Mouse (Mus musculus): ENCODE results near the gene Mrpl42.

The Mrpl42 gene

DNA sequence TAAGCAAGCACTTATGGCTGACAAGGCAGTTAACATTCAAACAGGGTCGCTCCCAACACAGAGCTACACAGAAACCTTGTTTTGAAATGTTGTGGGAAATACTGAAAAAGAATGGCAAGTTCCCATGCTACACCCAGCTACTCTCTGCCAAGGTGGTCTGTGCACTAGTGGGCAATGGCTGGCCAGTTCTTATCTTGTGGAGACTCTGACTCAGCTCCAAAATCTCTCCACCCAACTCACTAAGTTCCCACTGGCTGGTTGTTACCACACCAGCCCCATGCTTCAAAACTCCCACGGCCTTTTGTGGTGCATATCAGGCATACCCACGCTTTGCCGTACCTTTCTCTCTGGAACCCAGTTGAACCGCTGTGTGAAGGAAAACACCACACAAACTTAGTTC, 31.2 kb upstream of the Mrpl42 start:
- DNase-seq (ENCODE audit: low read depth, low spot score) = no peak
- Histone ChIP-seq H3K27me3 (ENCODE audit: control insufficient read depth, insufficient read depth, low read length, poor library complexity, severe bottlenecking) (no peaks in the 10 kb centered on the region), H3K36me3 (ENCODE audit: control insufficient read depth, insufficient read depth, low read length, poor library complexity, severe bottlenecking) (no peaks in the 10 kb centered on the region; the same call in 1 of the 2 replicates)

DNA sequence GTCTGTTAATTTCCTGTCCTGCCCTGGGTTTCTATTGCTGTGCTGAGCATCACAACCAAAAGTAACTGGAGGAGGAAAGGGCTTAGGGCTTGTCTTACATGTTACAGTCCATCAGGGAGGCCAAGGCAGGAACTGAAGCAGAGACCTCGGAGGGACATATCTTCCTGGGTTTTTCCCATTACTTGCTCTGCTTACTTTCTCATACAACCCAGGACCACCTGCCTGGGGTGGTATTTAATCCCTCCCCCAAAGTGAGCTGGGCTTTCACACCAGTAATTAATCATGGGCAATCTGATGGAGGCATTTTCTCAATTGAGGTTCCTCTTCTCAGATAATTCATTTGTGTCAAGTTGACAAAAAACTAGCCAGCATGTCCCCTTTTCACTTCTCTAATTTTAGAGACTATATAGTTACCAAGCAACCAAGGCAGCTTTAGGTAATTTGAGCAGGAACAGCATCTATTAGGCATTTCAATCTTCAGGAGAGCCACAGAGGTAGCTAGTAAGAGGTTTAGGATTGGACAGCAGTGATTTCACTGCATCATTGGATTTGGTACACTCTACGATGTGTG, 28.9 kb upstream of the Mrpl42 start:
- Histone ChIP-seq H3K27me3 (ENCODE audit: control insufficient read depth, insufficient read depth, low read length, poor library complexity, severe bottlenecking) (no peaks in the 10 kb centered on the region), H3K36me3 (ENCODE audit: control insufficient read depth, insufficient read depth, low read length, poor library complexity, severe bottlenecking) (no peaks in the 10 kb centered on the region; the same call in 1 of the 2 replicates)

DNA sequence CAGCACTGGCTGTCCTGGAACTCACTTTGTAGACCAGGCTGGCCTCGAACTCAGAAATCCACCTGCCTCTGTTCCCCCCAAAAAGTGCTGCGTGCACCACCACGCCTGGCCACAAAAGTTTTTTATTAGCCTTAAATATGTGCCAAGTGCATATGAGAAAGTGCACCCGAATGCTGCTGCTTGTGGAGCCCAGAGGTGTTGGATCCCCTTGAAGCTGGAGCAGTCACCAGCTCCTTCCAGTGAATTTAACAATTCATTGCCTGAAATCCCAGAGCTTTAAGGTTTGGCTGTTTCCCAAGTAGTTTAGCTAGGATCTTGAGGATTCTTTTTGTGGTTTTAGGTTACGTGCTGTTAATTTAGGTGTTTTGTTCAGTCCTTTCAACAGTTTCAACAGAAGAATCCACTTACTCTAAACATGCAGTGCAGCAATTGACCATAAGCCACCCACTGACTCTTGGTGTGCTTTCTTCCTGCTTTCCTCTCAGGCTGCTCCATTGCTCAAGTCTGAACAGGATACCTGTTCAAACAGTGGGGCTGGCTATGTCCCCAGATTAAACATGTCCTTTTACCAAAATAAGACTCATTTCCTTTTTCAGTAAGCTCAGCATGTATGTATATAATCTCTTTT, 24.9 kb upstream of the Mrpl42 start:
- H3K36me3 ChIP-seq (ENCODE audit: control insufficient read depth, insufficient read depth, low read length, poor library complexity, severe bottlenecking) = no peaks in the 10 kb centered on the region
- no peak for DNase-seq (ENCODE audit: low read depth, low spot score)
- H3K27me3 ChIP-seq (ENCODE audit: control insufficient read depth, insufficient read depth, low read length, poor library complexity, severe bottlenecking) = no peaks in the 10 kb centered on the region

More for the DNA sequence above, 28.9 kb upstream of the Mrpl42 start:
- DNase-seq (ENCODE audit: low read depth, low spot score) = peak; percentile 52

DNA sequence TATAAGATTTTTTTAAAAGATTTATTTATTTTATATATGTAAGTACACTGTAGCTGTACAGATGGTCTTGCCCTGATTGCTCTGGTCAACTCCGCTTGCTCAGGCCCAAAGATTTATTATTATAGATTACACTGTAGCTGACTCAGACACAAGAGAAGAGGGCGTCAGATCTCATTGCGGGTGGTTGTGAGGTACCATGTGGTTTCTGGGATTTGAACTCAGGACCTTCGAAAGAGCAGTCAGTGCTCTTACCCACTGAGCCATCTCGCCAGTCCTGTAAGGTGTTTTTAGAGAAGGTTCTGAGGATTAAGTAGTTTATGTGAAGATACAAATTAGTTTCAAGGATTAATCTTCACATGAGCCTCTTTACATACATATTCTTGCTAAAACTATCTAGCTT, 24.1 kb upstream of the Mrpl42 start:
- Histone ChIP-seq H3K27me3 (ENCODE audit: control insufficient read depth, insufficient read depth, low read length, poor library complexity, severe bottlenecking) (no peaks in the 10 kb centered on the region), H3K36me3 (ENCODE audit: control insufficient read depth, insufficient read depth, low read length, poor library complexity, severe bottlenecking) (no peaks in the 10 kb centered on the region)
- no peak for DNase-seq (ENCODE audit: low read depth, low spot score)

DNA sequence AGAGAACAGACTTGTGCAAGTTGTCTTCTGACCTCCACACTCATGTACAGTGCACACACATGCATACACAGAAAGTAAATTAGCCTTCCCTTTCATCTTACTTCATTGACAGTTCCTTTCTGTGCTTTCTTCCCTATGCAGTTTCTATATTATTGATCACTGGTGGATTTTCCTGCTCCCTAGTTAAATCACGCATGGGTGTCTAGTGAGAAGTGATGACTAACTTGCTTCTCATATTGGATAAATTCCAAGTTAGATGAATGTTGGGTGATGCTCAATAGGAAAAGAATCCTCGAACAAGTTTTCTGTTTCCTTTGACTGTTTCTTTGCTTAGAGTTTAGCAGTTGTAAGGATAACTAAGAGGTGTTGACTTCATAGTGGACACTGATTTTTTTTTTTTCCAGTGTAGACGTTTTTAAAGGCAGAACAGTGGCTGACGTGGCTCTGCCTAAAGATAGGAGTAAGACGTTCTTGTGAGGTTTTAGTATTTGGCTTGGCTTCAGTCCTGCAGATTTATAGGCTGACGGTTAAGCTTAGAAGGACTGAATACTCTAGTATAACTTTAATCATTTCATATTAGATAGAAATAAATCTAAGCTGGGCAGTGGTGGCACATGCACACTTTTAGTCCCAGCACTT, 23.4 kb upstream of the Mrpl42 start:
- DNase-seq (ENCODE audit: low read depth, low spot score) = no peak
- Histone ChIP-seq H3K27me3 (ENCODE audit: control insufficient read depth, insufficient read depth, low read length, poor library complexity, severe bottlenecking) (no peaks in the 10 kb centered on the region), H3K36me3 (ENCODE audit: control insufficient read depth, insufficient read depth, low read length, poor library complexity, severe bottlenecking) (no peaks in the 10 kb centered on the region)

DNA sequence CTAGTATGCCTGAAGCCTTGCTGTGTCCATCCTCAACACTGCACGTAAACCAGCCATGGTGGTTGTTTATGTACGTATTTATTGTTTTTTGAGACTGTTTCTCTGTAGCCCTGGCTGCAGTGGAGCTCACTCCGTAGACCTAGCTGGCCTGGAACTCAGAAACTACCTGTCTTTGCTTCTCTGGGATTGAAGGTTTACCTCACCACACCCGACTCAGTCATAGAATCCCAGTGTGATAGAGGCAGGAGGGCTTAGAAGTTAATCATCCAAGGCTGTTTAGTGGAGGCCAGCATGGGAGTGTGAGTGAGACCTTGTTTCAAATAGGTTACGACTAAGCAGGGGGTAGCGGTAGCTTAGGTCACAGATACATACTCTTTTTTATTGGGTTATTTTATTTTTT, 15.9 kb upstream of the Mrpl42 start:
- Histone ChIP-seq H3K36me3 (ENCODE audit: control insufficient read depth, insufficient read depth, low read length, poor library complexity, severe bottlenecking) (no peaks in the 10 kb centered on the region), H3K27me3 (ENCODE audit: control insufficient read depth, insufficient read depth, low read length, poor library complexity, severe bottlenecking) (no peaks in the 10 kb centered on the region)
- DNase-seq (ENCODE audit: low read depth, low spot score) = no peak

DNA sequence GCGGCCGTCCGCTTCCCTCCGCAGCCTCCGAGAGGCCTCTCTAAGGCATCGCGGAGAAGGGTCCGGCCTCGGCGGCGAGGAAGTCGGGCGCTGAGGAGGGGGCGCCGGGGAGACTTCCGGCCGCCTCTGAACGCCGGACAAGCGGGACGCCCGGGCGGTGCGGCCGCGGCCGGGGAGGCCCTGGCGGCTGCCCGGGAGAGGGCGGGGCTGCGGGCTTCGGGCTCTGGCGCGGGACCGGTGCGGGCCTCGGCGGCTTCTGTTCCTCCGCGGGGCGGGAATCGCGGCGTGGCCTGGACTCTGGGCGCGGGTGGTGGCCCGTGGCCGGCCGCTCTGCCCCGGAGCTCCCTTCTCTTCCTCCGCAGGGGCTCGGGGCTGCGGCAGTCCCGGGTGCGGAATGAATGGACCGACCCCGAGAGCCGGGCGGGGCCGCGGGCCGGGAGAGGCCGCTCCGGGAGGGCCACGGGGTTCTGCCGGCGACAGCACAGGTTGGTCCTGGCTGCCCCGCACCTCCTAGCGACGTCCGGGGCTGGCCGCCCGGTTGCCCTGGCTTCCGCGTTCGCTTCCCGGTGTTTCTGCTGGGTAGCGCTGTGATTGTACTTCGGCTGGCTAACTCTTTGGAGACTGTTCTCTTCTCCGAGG, 13.7 kb upstream of the Mrpl42 start:
- no peaks in the 10 kb centered on the region for H3K27me3 ChIP-seq (ENCODE audit: control insufficient read depth, insufficient read depth, low read length, poor library complexity, severe bottlenecking)
- H3K36me3 ChIP-seq (ENCODE audit: control insufficient read depth, insufficient read depth, low read length, poor library complexity, severe bottlenecking) = no peaks in the 10 kb centered on the region
- DNase-seq (ENCODE audit: low read depth, low spot score) = peak; percentile 57

DNA sequence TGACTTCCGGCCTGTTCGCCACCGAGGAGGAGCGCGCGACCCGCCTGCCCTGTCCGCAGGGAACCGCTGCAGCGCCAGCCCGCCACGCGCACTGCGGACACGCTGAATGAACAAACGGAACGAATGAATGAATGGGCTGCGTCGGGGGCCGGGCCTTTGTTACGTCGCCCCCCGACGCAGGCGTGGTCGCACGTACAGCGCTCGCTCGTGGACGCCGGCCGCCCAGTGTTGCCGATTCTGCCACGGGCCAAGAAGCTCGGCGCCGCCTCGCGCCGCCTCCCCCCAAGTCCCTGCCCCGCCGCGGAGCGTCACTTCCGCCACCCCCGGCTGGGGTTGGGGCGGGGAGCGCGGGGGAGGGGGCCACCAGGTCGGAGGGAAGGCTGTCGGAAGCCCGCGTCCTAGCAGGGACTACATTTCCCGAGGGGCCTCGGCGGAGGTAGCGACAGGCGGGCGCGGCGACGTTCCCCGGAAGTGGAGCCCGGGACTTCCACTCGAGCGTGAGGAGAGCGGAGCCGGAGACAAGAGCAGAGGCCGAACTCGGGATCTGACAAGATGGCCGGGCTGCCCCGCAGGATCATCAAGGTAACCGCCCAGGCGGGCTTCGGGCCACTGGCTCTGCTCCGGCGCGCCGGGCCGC, 13.0 kb upstream of the Mrpl42 start, which contains the start of gene Ube2n:
TSS of gene Ube2n (plus strand) at position 490 of the 637 bp plus-strand sequence.
- H3K27me3 ChIP-seq (ENCODE audit: control insufficient read depth, insufficient read depth, low read length, poor library complexity, severe bottlenecking) = no peaks in the 10 kb centered on the region
- H3K36me3 ChIP-seq (ENCODE audit: control insufficient read depth, insufficient read depth, low read length, poor library complexity, severe bottlenecking) = no peaks in the 10 kb centered on the region
- DNase-seq (ENCODE audit: low read depth, low spot score) = peak; percentile 96

DNA sequence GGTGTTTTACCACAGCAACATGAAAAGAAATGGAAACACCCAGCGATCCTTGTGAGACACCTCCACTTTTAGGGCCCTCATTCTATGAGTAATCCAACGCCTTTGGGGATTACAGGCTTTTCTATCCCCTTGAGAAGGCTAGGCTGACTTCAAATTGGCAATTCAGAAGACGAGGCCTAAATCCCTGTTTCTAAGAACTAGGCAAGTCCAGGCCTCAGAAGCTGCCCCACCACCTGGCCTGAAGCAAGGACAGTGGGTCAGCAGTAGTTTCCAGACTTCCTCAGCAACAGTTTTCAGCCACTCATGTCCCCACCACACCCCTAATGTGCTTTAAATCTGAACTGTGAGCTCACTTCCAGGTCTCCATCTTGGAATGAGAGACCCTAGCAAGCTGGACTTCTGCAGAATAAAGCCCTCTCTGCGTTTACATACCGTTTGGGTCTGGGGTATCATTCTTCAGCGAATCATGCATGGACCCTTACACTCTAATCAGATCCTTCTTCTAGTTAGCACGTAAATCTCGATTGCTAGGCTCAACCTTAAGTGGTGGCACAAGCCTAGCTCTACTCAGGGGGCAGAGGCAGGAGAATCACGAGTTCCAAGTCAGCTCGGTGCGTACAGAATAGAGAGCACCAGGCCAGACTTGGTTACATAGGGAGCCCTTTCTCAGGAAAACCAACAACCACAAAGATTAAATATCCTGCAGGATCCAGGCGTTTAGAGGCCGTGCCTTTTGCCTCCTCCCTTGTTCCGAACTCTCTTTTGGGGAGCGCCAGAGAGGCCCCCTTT, 12.2 kb upstream of the Mrpl42 start:
- Histone ChIP-seq H3K27me3 (ENCODE audit: control insufficient read depth, insufficient read depth, low read length, poor library complexity, severe bottlenecking) (no peaks in the 10 kb centered on the region), H3K36me3 (ENCODE audit: control insufficient read depth, insufficient read depth, low read length, poor library complexity, severe bottlenecking) (no peaks in the 10 kb centered on the region)
- DNase-seq (ENCODE audit: low read depth, low spot score) = peak; percentile 18

DNA sequence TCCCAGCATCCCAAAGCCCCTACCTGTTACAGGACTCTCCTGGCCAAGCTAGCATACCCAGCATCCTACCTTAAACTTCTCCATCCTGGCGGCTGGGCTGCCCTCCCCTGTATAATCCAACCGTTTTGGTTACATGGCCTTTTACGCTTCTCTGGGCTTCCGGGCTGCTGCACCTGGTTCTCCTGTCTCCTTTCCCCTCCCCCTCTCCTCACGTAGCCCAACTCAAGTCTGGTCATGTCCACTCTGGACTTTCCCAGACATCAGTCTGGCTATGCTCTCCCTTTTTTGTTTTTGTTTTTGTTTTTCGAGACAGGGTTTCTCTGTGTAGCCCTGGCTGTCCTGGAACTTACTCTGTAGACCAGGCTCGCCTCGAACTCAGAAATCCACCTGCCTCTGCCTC, 10.9 kb upstream of the Mrpl42 start:
- Histone ChIP-seq H3K27me3 (ENCODE audit: control insufficient read depth, insufficient read depth, low read length, poor library complexity, severe bottlenecking) (no peaks in the 10 kb centered on the region), H3K36me3 (ENCODE audit: control insufficient read depth, insufficient read depth, low read length, poor library complexity, severe bottlenecking) (no peaks in the 10 kb centered on the region)
- no peak for DNase-seq (ENCODE audit: low read depth, low spot score)

DNA sequence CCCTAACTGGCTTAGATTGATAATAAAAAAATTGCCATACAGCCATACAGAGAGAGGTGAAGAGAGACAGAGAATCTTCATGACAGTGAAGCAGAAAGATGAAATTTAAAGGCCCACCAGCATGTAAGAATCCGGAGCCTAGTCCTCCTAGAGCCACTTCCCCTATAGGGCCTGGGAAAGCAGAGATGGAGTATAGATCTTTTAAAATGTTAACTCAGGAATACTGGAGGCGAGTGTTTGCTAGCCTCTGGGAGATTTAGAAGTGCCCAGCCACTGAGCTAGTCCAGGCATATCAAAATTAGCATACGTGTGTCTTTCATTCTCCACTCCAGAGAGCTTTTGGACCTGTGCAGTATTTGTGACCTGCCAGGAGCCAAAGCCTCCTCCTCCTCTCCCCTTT, 7.5 kb upstream of the Mrpl42 start:
- Histone ChIP-seq H3K36me3 (ENCODE audit: control insufficient read depth, insufficient read depth, low read length, poor library complexity, severe bottlenecking) (no peaks in the 10 kb centered on the region), H3K27me3 (ENCODE audit: control insufficient read depth, insufficient read depth, low read length, poor library complexity, severe bottlenecking) (no peaks in the 10 kb centered on the region)
- DNase-seq (ENCODE audit: low read depth, low spot score) = no peak

DNA sequence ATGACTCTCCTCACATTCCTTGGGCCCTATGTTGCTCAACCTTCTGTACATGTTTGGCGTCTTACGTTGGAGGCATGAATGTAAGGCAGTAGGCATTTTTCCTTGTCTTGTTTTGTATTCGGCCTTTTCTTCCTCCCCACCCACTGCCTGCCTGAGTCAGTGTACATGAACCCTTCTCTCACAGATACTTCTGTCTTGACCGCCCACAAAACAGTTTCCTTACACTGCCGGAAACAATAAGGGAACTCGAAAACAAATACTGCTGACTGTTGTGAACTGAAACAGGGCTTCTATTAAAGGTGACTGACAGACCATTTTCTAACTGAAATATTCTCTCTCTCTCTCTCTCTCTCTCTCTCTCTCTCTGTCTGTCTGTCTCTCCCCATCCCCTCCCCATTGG, 7.1 kb upstream of the Mrpl42 start:
- DNase-seq (ENCODE audit: low read depth, low spot score) = peak; percentile 48
- H3K27me3 ChIP-seq (ENCODE audit: control insufficient read depth, insufficient read depth, low read length, poor library complexity, severe bottlenecking) = no peaks in the 10 kb centered on the region
- H3K36me3 ChIP-seq (ENCODE audit: control insufficient read depth, insufficient read depth, low read length, poor library complexity, severe bottlenecking) = no peaks in the 10 kb centered on the region

DNA sequence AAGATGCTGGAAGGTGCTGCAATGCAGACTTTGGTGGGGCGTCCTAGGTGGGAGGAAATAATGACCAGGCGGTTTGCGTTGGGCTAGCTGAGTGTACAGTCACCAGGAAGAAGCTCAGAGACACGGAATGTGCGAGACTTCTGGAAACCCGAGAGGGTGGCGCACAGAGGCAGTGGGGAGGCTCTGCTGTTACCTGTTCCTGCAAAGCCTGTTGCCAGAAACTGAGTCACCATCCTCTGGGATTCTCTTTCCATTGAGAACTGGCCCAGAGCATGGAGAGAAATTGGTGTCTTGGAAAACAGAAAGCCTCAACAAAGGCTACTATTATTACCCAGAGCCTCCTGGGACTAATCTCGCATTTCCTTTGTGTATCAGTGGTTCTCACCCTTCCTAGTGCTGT, 6.4 kb upstream of the Mrpl42 start:
- Histone ChIP-seq H3K27me3 (ENCODE audit: control insufficient read depth, insufficient read depth, low read length, poor library complexity, severe bottlenecking) (no peaks in the 10 kb centered on the region), H3K36me3 (ENCODE audit: control insufficient read depth, insufficient read depth, low read length, poor library complexity, severe bottlenecking) (no peaks in the 10 kb centered on the region)
- no peak for DNase-seq (ENCODE audit: low read depth, low spot score)

DNA sequence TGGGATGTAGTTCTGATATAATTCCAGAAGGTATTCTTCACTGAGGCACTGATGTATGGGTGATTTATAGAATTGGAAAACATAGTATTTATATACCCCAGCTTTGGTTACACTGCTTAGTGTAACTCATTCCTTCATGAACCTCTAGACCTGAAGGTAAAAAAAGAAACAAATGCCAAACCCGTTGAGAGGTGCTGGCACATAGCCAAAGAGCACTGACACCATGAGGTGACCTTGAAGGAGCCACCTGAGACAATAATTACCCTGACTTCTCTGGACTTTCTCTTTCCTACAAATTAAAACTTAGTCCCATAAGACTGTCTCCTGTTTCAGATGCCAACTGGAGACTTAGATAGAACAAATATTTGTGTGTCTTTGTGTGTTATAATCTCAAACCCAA, 2.6 kb upstream of the Mrpl42 start:
- no peaks in the 10 kb centered on the region for H3K27me3 ChIP-seq (ENCODE audit: control insufficient read depth, insufficient read depth, low read length, poor library complexity, severe bottlenecking)
- H3K36me3 ChIP-seq (ENCODE audit: control insufficient read depth, insufficient read depth, low read length, poor library complexity, severe bottlenecking) = no peaks in the 10 kb centered on the region
- no peak for DNase-seq (ENCODE audit: low read depth, low spot score)
